In genomic region chr6:65739442-65739841, GRCm38 (mm10) we compare ENCODE assay signal across 19 mouse cellular contexts. TPM values are rescaled to one million over a fixed set of nuclear protein-coding genes. Genes with fewer than 3 reads are reported as not detected.
DNase-seq lines count a peak whose midpoint lies in the region; ATAC-seq and TF ChIP-seq lines count a peak whose summit lies in the region.
"Had no signal": no experiment of that assay in that cellular context is flagged by ENCODE, and none has a peak within 500 bp of the region (broad histone marks: within the 10 kb centered on the region; RNA-seq: fewer than 3 reads in every experiment).

No protein-coding gene starts in this region.

- ATAC-seq in heart, embryonic 12.5 days (ENCODE audit: insufficient number of reproducible peaks, low FRiP score): no peak
- ATAC-seq in kidney, embryonic 16.5 days (ENCODE audit: low FRiP score, low TSS enrichment): peak; percentile 31; the same call in 1 of the 2 replicates
- ATAC-seq in heart, postnatal 0 days (ENCODE audit: insufficient read depth, low read depth): peak; percentile 96
- ATAC-seq: CD4-positive, CD25-positive, alpha-beta regulatory T cell, adult 4 months; forebrain, embryonic 13.5 days; midbrain, embryonic 16.5 days had no signal

- no peak overlapping the region for H3K4me3 ChIP-seq in heart, embryonic 12.5 days
- no peak overlapping the region for H3K4me3 ChIP-seq in kidney, embryonic 16.5 days (ENCODE audit: low read length)
- H3K4me3 ChIP-seq in heart, postnatal 0 days (ENCODE audit: low read depth, low read length): no peak overlapping the region
- H3K4me3 ChIP-seq: forebrain, embryonic 13.5 days; layer of hippocampus, adult 2 months; megakaryocyte, embryonic 14.5 days had no signal

- no peak for TF ChIP-seq CTCF in heart, postnatal 0 days (IDR thresholded peaks at IDR 0.05; ENCODE audit: low read depth)

- H3K4me2 ChIP-seq in heart, embryonic 12.5 days: no peak overlapping the region
- no peak overlapping the region for H3K4me2 ChIP-seq in kidney, embryonic 16.5 days (replicated peaks; ENCODE audit: low read depth, low read length)
- H3K4me2 ChIP-seq in heart, postnatal 0 days (ENCODE audit: low read depth, low read length): no peak overlapping the region
- H3K4me2 ChIP-seq: forebrain, embryonic 13.5 days had no signal

- H3K36me3 ChIP-seq in heart, embryonic 12.5 days: no peaks in the 10 kb centered on the region
- H3K36me3 ChIP-seq in kidney, embryonic 16.5 days (ENCODE audit: insufficient read depth, low read length): no peaks in the 10 kb centered on the region
- H3K36me3 ChIP-seq in heart, postnatal 0 days (replicated peaks; ENCODE audit: control insufficient read depth, insufficient read depth, low read length): no peaks in the 10 kb centered on the region
- H3K36me3 ChIP-seq: G1E had no signal

- H3K9ac ChIP-seq in heart, embryonic 12.5 days: no peak overlapping the region
- H3K9ac ChIP-seq in kidney, embryonic 16.5 days (replicated peaks; ENCODE audit: low read length): no peak overlapping the region
- H3K9ac ChIP-seq in heart, postnatal 0 days (replicated peaks; ENCODE audit: low read depth, low read length): no peak overlapping the region
- H3K9ac ChIP-seq: forebrain, embryonic 13.5 days; liver, embryonic 14.5 days had no signal

- DNase-seq in adrenal gland, adult (ENCODE audit: inconsistent age in 2 of 2, low spot score in 1 of 2): peak; percentile 20 to 70
- DNase-seq in adrenal gland, postnatal 4 days (ENCODE audit: low spot score in 2 of 2): no peak
- DNase-seq in heart, adult 9 months (ENCODE audit: low spot score in 2 of 2): peak; percentile 8 to 19
- no peak for DNase-seq in kidney, postnatal 4 days
- DNase-seq in heart, postnatal 0 days (ENCODE audit: low spot score): peak; percentile 88
- DNase-seq in urinary bladder, postnatal 25 days (ENCODE audit: low spot score): no peak
- DNase-seq: cerebellum, adult 9-11 months; gastrocnemius, postnatal 14 days; lung, postnatal 14 days; thymus, postnatal 4 days had no signal

- no peaks in the 10 kb centered on the region for H3K27me3 ChIP-seq in heart, embryonic 12.5 days (replicated peaks)
- no peaks in the 10 kb centered on the region for H3K27me3 ChIP-seq in kidney, embryonic 16.5 days (ENCODE audit: insufficient read depth, low read length)
- no peaks in the 10 kb centered on the region for H3K27me3 ChIP-seq in heart, postnatal 0 days (ENCODE audit: control insufficient read depth, insufficient read depth, low read length)
- H3K27me3 ChIP-seq: forebrain, embryonic 13.5 days; megakaryocyte, embryonic 14.5 days had no signal

- peaks cover 9% of the 10 kb centered on the region for H3K4me1 ChIP-seq in heart, embryonic 12.5 days (replicated peaks)
- H3K4me1 ChIP-seq in kidney, embryonic 16.5 days (ENCODE audit: insufficient read depth, low read length): no peaks in the 10 kb centered on the region
- peaks cover 3% of the 10 kb centered on the region for H3K4me1 ChIP-seq in heart, postnatal 0 days (ENCODE audit: control insufficient read depth, insufficient read depth)
- H3K4me1 ChIP-seq: forebrain, embryonic 13.5 days had no signal

- peak; percentile 83 for TF ChIP-seq EP300 in heart, postnatal 0 days (IDR thresholded peaks at IDR 0.05; ENCODE audit: low read depth)

- H3K9me3 ChIP-seq in heart, embryonic 12.5 days (replicated peaks): no peaks in the 10 kb centered on the region
- no peaks in the 10 kb centered on the region for H3K9me3 ChIP-seq in kidney, embryonic 16.5 days (ENCODE audit: low read length)
- H3K9me3 ChIP-seq in heart, postnatal 0 days (replicated peaks; ENCODE audit: control insufficient read depth, low read length): no peaks in the 10 kb centered on the region
- H3K9me3 ChIP-seq: forebrain, embryonic 13.5 days; G1E; megakaryocyte, embryonic 14.5 days had no signal

- 34% methylated on average over 7 of the region's 8 CpGs for WGBS in heart, embryonic 12.5 days
- WGBS in kidney, embryonic 16.5 days: 50% methylated on average over 6 of the region's 8 CpGs
- WGBS in heart, postnatal 0 days: 22% methylated on average over 6 of the region's 8 CpGs

- H3K27ac ChIP-seq in heart, embryonic 12.5 days (ENCODE audit: poor library complexity, severe bottlenecking): no peak overlapping the region
- no peak overlapping the region for H3K27ac ChIP-seq in kidney, embryonic 16.5 days (ENCODE audit: low read length)
- peak overlapping the region; percentile 32 for H3K27ac ChIP-seq in heart, postnatal 0 days (ENCODE audit: low read depth)
- H3K27ac ChIP-seq: forebrain, embryonic 13.5 days; layer of hippocampus, adult 2 months; liver, embryonic 14.5 days had no signal

RNA-seq across cellular contexts. Expression of gene Prdm5, which starts 39.3 kb away (rescaled TPM):
- 10 to 100 TPM; 22.2 to 26.6 TPM for total RNA-seq in adrenal gland, postnatal 4 days (2021)
- 12.0 and 13.8 TPM in 2 replicates for polyA plus RNA-seq in heart, embryonic 12.5 days (2016; fragmentation: Nextera tagmentation; extraction: Ambion mirVana)
- 20.3 and 23.6 TPM in 2 replicates for polyA plus RNA-seq in kidney, embryonic 16.5 days (2015; fragmentation: Nextera tagmentation; extraction: Ambion mirVana)
- total RNA-seq in heart, postnatal 0 days (2014; rRNA removed; ENCODE audit: low replicate concordance): 8.5 and 14.3 TPM in 2 replicates
- polyA plus RNA-seq in heart, postnatal 0 days (2015; fragmentation: Nextera tagmentation; extraction: Ambion mirVana): 12.5 and 12.6 TPM in 2 replicates
- polyA plus RNA-seq: G1E had no signal

Comparison
In these comparisons a context has a peak if more than half of its experiments do, and no peak if none do; other contexts are left out.
1. DNase-seq: peak in adrenal gland, adult (2 of 2), heart, adult 9 months (2 of 2) and heart, postnatal 0 days (single experiment); none in adrenal gland, postnatal 4 days (0 of 2), kidney, postnatal 4 days (0 of 2) and urinary bladder, postnatal 25 days (single experiment).